23 mouse cellular contexts compared by ENCODE assay signal in the genomic region with DNA sequence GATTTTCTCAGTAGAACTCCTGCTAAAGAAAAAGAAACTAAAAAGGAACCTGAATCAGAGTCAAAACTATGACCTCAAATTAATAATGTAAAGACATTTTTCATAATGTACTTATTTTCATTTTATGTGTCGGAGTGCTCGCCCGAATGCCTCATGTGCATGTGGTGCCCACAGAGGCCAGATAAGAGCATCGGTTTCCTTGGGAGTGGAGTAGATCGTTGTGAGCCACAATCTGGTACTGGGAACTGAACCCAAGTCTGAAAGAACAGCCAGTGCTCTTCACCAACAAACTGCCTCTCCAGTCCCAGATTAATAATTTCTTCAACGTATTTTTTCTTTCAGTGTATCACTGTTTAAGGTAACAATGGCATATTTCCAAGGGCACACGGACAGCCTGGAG. TPM values are rescaled to one million over a fixed set of nuclear protein-coding genes. Genes with fewer than 3 reads are reported as not detected.
DNase-seq lines count a peak whose midpoint lies in the region; ATAC-seq and TF ChIP-seq lines count a peak whose summit lies in the region.
"Had no signal": no experiment of that assay in that cellular context is flagged by ENCODE, and none has a peak within 500 bp of the region (broad histone marks: within the 10 kb centered on the region; RNA-seq: fewer than 3 reads in every experiment).

No protein-coding gene starts in this region.

- no peak for TF ChIP-seq RAD21 in MEL (IDR thresholded peaks at IDR 0.05; ENCODE audit: low read depth, low read length)

- no peak overlapping the region for H3K4me2 ChIP-seq in hindbrain, embryonic 16.5 days (ENCODE audit: low read length)

- H3K27me3 ChIP-seq in MEL (ENCODE audit: control insufficient read depth in 1 of 2, insufficient read depth in 2 of 2, low read length in 2 of 2), result no peaks in the 10 kb centered on the region
- no peaks in the 10 kb centered on the region for H3K27me3 ChIP-seq in hindbrain, embryonic 16.5 days (replicated peaks; ENCODE audit: control insufficient read depth, insufficient read depth, low read length)
- H3K27me3 ChIP-seq: CH12.LX, Patski had no signal

- 94% methylated on average over 7 of the region's 7 CpGs for WGBS in hindbrain, embryonic 16.5 days

- no peak for TF ChIP-seq POLR2A in MEL (IDR thresholded peaks at IDR 0.05; ENCODE audit: control insufficient read depth in 1 of 2, insufficient read depth in 1 of 2, low read depth in 1 of 2, low read length in 2 of 2, poor library complexity in 1 of 2)

- H3K9me3 ChIP-seq in MEL (replicated peaks; ENCODE audit: insufficient read depth, low read length), result no peaks in the 10 kb centered on the region
- H3K9me3 ChIP-seq in hindbrain, embryonic 16.5 days (ENCODE audit: control insufficient read depth, low read length), result no peaks in the 10 kb centered on the region
- H3K9me3 ChIP-seq: G1E had no signal

- no peak for TF ChIP-seq CTCF in MEL (IDR thresholded peaks at IDR 0.05 in 2 of 3, conservative IDR thresholded peaks at IDR 0.05 in 1 of 3; ENCODE audit: control insufficient read depth in 1 of 3, insufficient read depth in 1 of 3, low read depth in 2 of 3, low read length in 3 of 3, poor library complexity in 1 of 3, severe bottlenecking in 1 of 3)

- 0 out of 4 replicates have a peak, but pooled peaks of 1 of the 2 experiments have one; percentile 6 for TF ChIP-seq EP300 in MEL (IDR thresholded peaks at IDR 0.05; ENCODE audit: low read depth in 1 of 2, low read length in 2 of 2)

- ATAC-seq in common myeloid progenitor, adult 5-6 weeks (replicated peaks; ENCODE audit: low read depth, poor library complexity, severe bottlenecking), result 0 out of 2 replicates have a peak, but pooled peaks have one; percentile 36
- peak; percentile 61 for ATAC-seq in megakaryocyte progenitor cell, adult 5-6 weeks (replicated peaks; ENCODE audit: poor library complexity)
- ATAC-seq in megakaryocyte-erythroid progenitor cell, adult 5-6 weeks (replicated peaks; ENCODE audit: low FRiP score, low TSS enrichment, poor library complexity, severe bottlenecking), result 0 out of 2 replicates have a peak, but pooled peaks have one; percentile 53
- no peak for ATAC-seq in hindbrain, embryonic 16.5 days
- ATAC-seq in granulocyte monocyte progenitor cell, adult 5-6 weeks (replicated peaks; ENCODE audit: poor library complexity, severe bottlenecking), result no peak
- ATAC-seq: activated CD4-positive, CD25-positive, alpha-beta regulatory T cell, adult 4 months; CD4-positive, CD25-positive, alpha-beta regulatory T cell, adult 4 months; Patski had no signal

- peaks cover 0 to 4% of the 10 kb centered on the region in 2 experiments; a peak in 2 of 4 replicates for H3K36me3 ChIP-seq in MEL (ENCODE audit: control insufficient read depth in 1 of 2, insufficient read depth in 2 of 2, low read length in 2 of 2)
- H3K36me3 ChIP-seq in hindbrain, embryonic 16.5 days (ENCODE audit: control insufficient read depth, insufficient read depth, low read length), result peaks cover 4% of the 10 kb centered on the region; the same call in 1 of the 2 replicates
- H3K36me3 ChIP-seq: G1E had no signal

- H3K9ac ChIP-seq in MEL (ENCODE audit: control insufficient read depth, low read depth, low read length, poor library complexity, severe bottlenecking), result no peak overlapping the region
- H3K9ac ChIP-seq in hindbrain, embryonic 16.5 days (ENCODE audit: low read depth, low read length), result no peak overlapping the region

- no peak overlapping the region for H3K27ac ChIP-seq in MEL (ENCODE audit: control insufficient read depth, low read depth, low read length)
- H3K27ac ChIP-seq in hindbrain, embryonic 16.5 days (ENCODE audit: low read depth, low read length), result no peak overlapping the region

- no peak overlapping the region for H3K4me3 ChIP-seq in MEL (ENCODE audit: control insufficient read depth in 1 of 2, insufficient read depth in 1 of 2, low read depth in 2 of 2, low read length in 2 of 2)
- no peak overlapping the region for H3K4me3 ChIP-seq in hindbrain, embryonic 16.5 days (ENCODE audit: low read length)

- peaks cover 0 to 12% of the 10 kb centered on the region in 2 experiments; a peak in 2 of 4 replicates for H3K4me1 ChIP-seq in MEL (ENCODE audit: control insufficient read depth in 1 of 2, insufficient read depth in 2 of 2, low read length in 2 of 2)
- H3K4me1 ChIP-seq in hindbrain, embryonic 16.5 days (ENCODE audit: control insufficient read depth, insufficient read depth, low read depth, low read length), result no peaks in the 10 kb centered on the region

- no peaks in the 10 kb centered on the region for H3K79me2 ChIP-seq in MEL (ENCODE audit: control insufficient read depth, insufficient read depth, low read length, poor library complexity)

- peak; percentile 29 for DNase-seq in MEL (ENCODE audit: low read depth, low spot score)
- DNase-seq in thymus, adult 18-20 months, result no peak
- no peak for DNase-seq in heart, adult 8-10 months (ENCODE audit: low spot score)
- DNase-seq: adrenal gland, adult 2 months; adrenal gland, adult 8-10 months; adrenal gland, postnatal 10 days; adrenal gland, postnatal 14 days; adrenal gland, postnatal 25 days; adrenal gland, postnatal 36 days; B cell, adult 2 months; cerebellum, adult 11 months; cerebellum, adult 11-12 months; cerebellum, adult 18-20 months had no signal

TF ChIP-seq in MEL, 35 proteins besides CTCF, POLR2A, EP300 and RAD21:
- TF ChIP-seq MAX (IDR thresholded peaks at IDR 0.05; ENCODE audit: low read length) (no peak), ZMIZ1 (IDR thresholded peaks at IDR 0.05; ENCODE audit: low read depth, low read length) (no peak), JUND (IDR thresholded peaks at IDR 0.05; ENCODE audit: low read depth, low read length) (no peak), ETS1 (IDR thresholded peaks at IDR 0.05; ENCODE audit: low read depth, low read length) (no peak), TAL1 (IDR thresholded peaks at IDR 0.05; ENCODE audit: low read length) (no peak), ELF1 (IDR thresholded peaks at IDR 0.05; ENCODE audit: low read depth, low read length) (no peak), USF1 (IDR thresholded peaks at IDR 0.05; ENCODE audit: low read depth, low read length) (no peak), GABPA (IDR thresholded peaks at IDR 0.05; ENCODE audit: low read depth, low read length) (no peak), MYB (IDR thresholded peaks at IDR 0.05; ENCODE audit: low read depth, low read length) (no peak), USF2 (IDR thresholded peaks at IDR 0.05; ENCODE audit: borderline replicate concordance in 1 of 2, insufficient read depth in 1 of 2, low read depth in 1 of 2, low read length in 2 of 2) (no peak)

RNA-seq across cellular contexts. Expression of a gene that starts 24.5 kb away (rescaled TPM):
- total RNA-seq in MEL (2012; rRNA removed), result 4.4 and 4.6 TPM in 2 replicates
- polyA plus RNA-seq in MEL (2012; ENCODE audit: insufficient read depth in 1 of 2, insufficient read length in 2 of 2, low read depth in 1 of 2, low replicate concordance in 2 of 2, missing spikeins in 1 of 2), result 1 to 10 TPM in 1 of 2 experiments, not detected in 1; 8.5 TPM
- total RNA-seq in common myeloid progenitor, adult 5-6 weeks (2017), result 11.4 and 14.8 TPM in 2 replicates
- 7.9 and 9.6 TPM in 2 replicates for total RNA-seq in megakaryocyte progenitor cell, adult 5-6 weeks (2015)
- 5.5 and 9.0 TPM in 2 replicates for total RNA-seq in megakaryocyte progenitor cell, adult 5-6 weeks (2017)
- 4.1 and 5.5 TPM in 2 replicates for total RNA-seq in megakaryocyte-erythroid progenitor cell, adult 5-6 weeks (2014; fragmentation: Nextera tagmentation)
- 1.2 and 6.1 TPM in 2 replicates for total RNA-seq in megakaryocyte-erythroid progenitor cell, adult 5-6 weeks (2017)
- 10 to 100 TPM; 60.2 to 65.7 (median 62.4) TPM for total RNA-seq in heart, adult 8-10 months (2022)
- 135 and 140 TPM in 2 replicates for polyA plus RNA-seq in hindbrain, embryonic 16.5 days (2015; fragmentation: Nextera tagmentation; extraction: Ambion mirVana)
- 7.7 and 10.4 TPM in 2 replicates for total RNA-seq in granulocyte monocyte progenitor cell, adult 5-6 weeks (2014; fragmentation: Nextera tagmentation)
- total RNA-seq in granulocyte monocyte progenitor cell, adult 5-6 weeks (2017), result 10.3 and 10.7 TPM in 2 replicates

Comparison
In these comparisons a context has a peak if more than half of its experiments do, and no peak if none do; other contexts are left out.
1. ATAC-seq: peak in common myeloid progenitor, adult 5-6 weeks (single experiment), megakaryocyte progenitor cell, adult 5-6 weeks (single experiment) and megakaryocyte-erythroid progenitor cell, adult 5-6 weeks (single experiment); none in hindbrain, embryonic 16.5 days (single experiment) and granulocyte monocyte progenitor cell, adult 5-6 weeks (single experiment).